Mouse (Mus musculus) heart, adult 2 months (tissue): ENCODE measurements around the gene Rnf20.

Experiments used
- CTCF ChIP-seq: fragments of 200-600 bp; IDR thresholded peaks from 2 replicates; pipeline ENCODE4 v1.8.1; 2022; ENCODE audit warnings: antibody characterized with exemption, mild to moderate bottlenecking, moderate library complexity
- EP300 ChIP-seq: fragments of 200-500 bp; IDR thresholded peaks from 2 replicates; pipeline ENCODE4 v1.6.1; 2011; ENCODE audit warnings: low read depth, low read length, control low read depth; ENCODE audit not compliant: insufficient read depth
- POLR2A ChIP-seq: fragments of 200-500 bp; IDR thresholded peaks from 2 replicates; pipeline ENCODE4 v1.6.1; 2011; ENCODE audit warnings: mild to moderate bottlenecking, low read depth, low read length, control low read depth; ENCODE audit not compliant: insufficient read depth

DNA sequence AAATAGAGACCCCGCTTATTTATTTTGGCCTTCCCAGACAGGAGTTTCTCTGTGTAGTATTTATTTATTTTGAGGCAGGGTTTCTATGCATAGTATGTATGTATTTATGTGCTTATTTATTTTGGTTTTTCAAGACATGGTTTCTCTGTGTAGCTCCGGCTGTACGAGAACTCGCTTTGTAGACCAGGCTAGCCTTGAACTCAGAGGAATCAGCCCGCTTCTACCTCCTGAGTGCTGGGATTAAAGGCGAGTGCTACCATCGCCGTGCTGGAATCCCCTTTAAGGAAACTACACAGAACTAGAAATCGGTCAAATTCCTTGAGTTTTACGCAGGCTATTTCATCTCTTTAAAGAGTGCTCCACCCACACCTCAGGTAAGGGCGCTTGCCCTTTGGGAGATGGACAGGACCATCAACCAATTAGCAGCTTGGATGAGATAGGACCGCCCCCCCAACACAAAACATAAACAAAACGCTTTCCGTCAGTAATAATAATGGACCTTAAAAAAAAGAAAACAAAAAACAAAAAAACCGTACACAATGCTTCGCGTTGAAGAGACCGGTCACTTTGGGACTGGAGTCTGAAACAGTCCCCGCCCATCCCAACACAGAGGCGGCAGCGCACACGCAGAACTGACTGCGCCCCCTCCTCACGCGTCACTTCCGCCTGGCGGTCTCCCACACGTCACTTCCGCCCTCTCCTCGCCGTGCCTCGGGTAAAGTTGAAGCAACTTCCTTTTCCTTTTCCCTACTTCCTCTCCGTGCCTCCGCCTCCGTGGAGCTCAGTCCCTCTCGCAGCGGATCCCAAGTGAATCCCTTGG is at the start of gene Rnf20:
- TF ChIP-seq POLR2A, result peak; percentile 85
- TF ChIP-seq CTCF, result peak; percentile 5; the same call in 1 of the 2 replicates
- TF ChIP-seq EP300, result peak; percentile 86
